Mouse (Mus musculus): Measurements from ENCODE around the gene Zfp119b.

DNA sequence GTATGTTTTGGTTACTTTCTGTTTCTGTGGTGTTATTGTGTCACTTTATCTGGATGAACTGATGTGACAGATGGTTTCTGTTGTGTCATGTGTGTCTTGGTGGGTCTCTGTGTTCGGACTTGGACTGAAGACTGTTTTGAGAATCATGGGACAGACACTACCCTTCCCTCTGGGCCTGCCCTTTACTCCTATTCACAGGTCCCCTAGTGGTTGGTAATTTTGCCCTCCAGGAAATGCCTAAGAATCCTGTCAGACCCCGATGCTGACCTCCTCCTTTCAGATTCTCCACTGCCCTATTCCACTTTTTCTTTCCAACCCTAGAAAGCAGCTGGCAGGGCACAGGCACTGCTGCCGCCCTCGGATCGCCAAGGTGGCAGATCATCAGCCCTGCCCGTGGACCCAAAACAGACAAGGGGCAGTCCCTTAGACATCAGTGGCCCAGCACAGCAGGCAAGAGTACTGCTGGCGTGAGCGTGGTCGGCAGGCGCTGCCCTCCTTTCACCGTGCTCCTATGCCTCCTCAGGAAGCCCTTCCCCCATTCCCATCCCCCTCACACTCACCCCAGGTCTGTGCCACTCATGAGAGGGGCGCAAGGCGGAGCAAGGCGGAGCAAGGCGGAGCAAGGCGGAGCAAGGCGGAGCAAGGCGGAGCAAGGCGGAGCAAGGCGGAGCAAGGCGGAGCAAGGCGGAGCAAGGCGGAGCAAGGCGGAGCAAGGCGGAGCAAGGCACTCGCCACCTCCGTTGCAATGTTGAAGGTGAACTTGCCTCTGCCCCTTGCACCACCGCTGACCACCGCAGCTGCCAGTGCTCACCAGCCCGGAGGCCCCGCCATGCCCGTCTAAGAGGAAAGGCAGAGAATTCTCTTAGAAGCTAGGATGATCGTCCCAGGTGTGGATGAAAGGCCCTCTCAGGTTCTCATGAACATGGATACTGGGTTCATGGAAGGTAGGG is 17.5 kb downstream of the Zfp119b start:
- TF ChIP-seq USF1 (IDR thresholded peaks at IDR 0.05; ENCODE audit: low read depth, low read length) (no peak), GATA1 (IDR thresholded peaks at IDR 0.05; ENCODE audit: low read depth, low read length) (no peak), CTCF (IDR thresholded peaks at IDR 0.05 in 2 of 3, conservative IDR thresholded peaks at IDR 0.05 in 1 of 3; ENCODE audit: control insufficient read depth in 1 of 3, insufficient read depth in 1 of 3, low read depth in 2 of 3, low read length in 3 of 3, poor library complexity in 1 of 3, severe bottlenecking in 1 of 3) (peak in 2 of 3 experiments; percentile 30 to 42; a peak in 3 of 6 replicates), POLR2AphosphoS2 (IDR thresholded peaks at IDR 0.05; ENCODE audit: low read length) (peak; percentile 32; the same call in 1 of the 2 replicates), EP300 (IDR thresholded peaks at IDR 0.05; ENCODE audit: low read depth in 1 of 2, low read length in 2 of 2) (peak in 1 of 2 experiments; percentile 31; a peak in 1 of 4 replicates), POLR2A (IDR thresholded peaks at IDR 0.05; ENCODE audit: control insufficient read depth in 1 of 2, insufficient read depth in 1 of 2, low read depth in 1 of 2, low read length in 2 of 2, poor library complexity in 1 of 2) (peak; percentile 56 to 73; a peak in 3 of 4 replicates), MYC (IDR thresholded peaks at IDR 0.05; ENCODE audit: low read depth, low read length) (no peak), SIN3A (IDR thresholded peaks at IDR 0.05; ENCODE audit: low read length) (no peak; the same call in none of the 2 replicates), MXI1 (IDR thresholded peaks at IDR 0.05; ENCODE audit: low read depth, low read length) (peak; percentile 57), E2F4 (IDR thresholded peaks at IDR 0.05; ENCODE audit: borderline replicate concordance, low read depth, low read length) (no peak), USF2 (IDR thresholded peaks at IDR 0.05; ENCODE audit: borderline replicate concordance in 1 of 2, insufficient read depth in 1 of 2, low read depth in 1 of 2, low read length in 2 of 2) (no peak), ETS1 (IDR thresholded peaks at IDR 0.05; ENCODE audit: low read depth, low read length) (no peak), TAL1 (IDR thresholded peaks at IDR 0.05; ENCODE audit: low read length) (no peak)

Measured in MEL (cell line).